Mouse (Mus musculus) kidney, adult 2 months (tissue): Measurements from ENCODE around the gene Tshz2.

Experiments
- CTCF ChIP-seq: fragments of 200-500 bp; conservative IDR thresholded peaks from 2 replicates; pipeline ENCODE4 v1.5.1; 2011; ENCODE audit warnings: low read depth, mild to moderate bottlenecking, control low read depth, low read length, moderate library complexity, mixed read lengths; ENCODE audit not compliant: insufficient read depth, insufficient read length
- POLR2A ChIP-seq: fragments of 200-500 bp; IDR thresholded peaks from one replicate; pipeline ENCODE4 v1.6.1; 2011; ENCODE audit warnings: low read depth, low read length, control low read depth

DNA sequence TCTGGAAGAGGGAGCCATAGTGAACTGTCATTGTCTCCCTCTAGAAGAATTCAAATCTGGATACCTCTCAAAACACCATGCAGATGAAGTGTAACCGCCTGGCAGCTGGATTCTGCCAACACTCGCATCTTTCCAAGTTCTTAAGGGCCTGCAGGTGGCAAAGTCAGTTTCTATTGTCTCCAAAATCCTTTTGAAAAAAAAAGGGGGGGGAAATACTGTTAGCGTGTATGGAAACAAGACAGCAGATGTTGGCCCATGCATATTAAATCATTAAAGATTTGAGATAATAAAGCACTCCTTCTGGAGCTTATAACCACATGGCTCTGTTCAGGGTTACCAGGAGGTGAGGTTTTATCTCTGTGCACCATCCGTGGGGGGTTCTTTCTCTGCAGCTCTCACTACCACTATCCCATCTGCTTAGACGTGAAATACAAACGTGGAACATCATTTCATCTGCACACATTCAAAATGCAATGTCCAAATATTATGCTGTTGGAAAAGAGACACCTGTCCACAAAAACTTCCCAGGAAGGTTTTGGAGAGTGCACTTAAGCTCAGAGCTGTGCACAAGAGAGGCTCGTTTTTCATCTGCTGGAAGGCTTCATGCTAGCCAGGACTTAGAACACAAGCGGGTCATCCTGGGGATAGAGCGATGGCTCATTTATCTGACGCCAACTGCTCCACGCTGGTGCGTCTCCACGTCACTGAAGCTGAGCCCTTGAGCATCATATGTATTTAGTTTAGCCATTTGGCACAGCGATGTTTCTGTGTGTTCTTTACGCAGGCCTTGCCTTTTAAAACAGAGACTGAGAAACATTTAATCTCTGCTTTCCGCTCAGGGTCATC, 307.7 kb downstream of the Tshz2 start:
- TF ChIP-seq POLR2A (no peak), CTCF (no peak)
